Mouse (Mus musculus): ENCODE measurements around the gene Nsun7. TPM values are rescaled to one million over a fixed set of nuclear protein-coding genes. Genes with fewer than 3 reads are reported as not detected.

Gene Nsun7
- 1.3 and 1.5 TPM in 2 replicates for polyA plus RNA-seq (2012; rRNA removed)

- TF ChIP-seq CTCF (IDR thresholded peaks at IDR 0.05; ENCODE audit: insufficient read depth, low read length) (no peak), POLR2A (IDR thresholded peaks at IDR 0.05; ENCODE audit: borderline replicate concordance, extremely low read depth, low read depth, low read length) (no peak)
- WGBS = 2% methylated on average over 44 of the region's 44 CpGs
Measured at GRCm38 (mm10) chr5:66259756-66260448, at the start of gene Nsun7. Gene Nsun7 (plus strand): TSS chr5:66259897.

DNA sequence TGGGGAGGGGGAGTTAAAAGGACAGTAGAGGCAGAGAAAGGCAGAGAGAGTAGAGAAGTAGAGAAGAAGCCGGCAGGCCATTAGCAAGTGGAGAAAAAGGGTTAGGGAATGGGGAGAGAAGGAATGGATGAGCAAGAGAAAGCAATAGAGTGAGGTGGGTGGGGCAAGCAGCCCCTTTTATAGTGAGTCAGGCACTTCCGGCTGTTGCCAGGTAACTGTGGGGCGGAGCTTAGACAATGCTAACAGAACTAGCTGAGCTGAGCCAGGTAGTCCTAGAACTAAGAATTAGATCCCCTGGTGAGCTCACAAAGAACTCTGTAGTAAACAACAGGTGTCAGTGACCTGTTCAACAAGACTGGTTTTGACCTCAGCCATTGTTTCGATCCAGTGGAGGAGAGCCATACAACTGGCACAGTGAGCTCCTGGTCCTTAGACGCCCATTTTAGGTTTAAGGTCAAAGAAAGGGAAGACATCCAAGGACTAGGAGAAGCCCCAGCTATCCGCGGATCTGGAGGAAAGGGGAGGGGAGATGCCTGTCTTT is 45.2 kb upstream of the Nsun7 start:
- H3K4me3 ChIP-seq (replicated peaks; ENCODE audit: extremely low read depth, low read depth, low read length) = no peak overlapping the region
- H3K4me1 ChIP-seq (ENCODE audit: control insufficient read depth, insufficient read depth, low read length) = no peaks in the 10 kb centered on the region
- WGBS = 68% methylated on average over 7 of the region's 7 CpGs
- no peak for DNase-seq
- no peak for TF ChIP-seq CTCF (IDR thresholded peaks at IDR 0.05; ENCODE audit: insufficient read depth, low read length)
- no peak for TF ChIP-seq POLR2A (IDR thresholded peaks at IDR 0.05; ENCODE audit: borderline replicate concordance, extremely low read depth, low read depth, low read length)

More at GRCm38 (mm10) chr5:66259756-66260448, at the start of gene Nsun7:
- peaks cover 6% of the 10 kb centered on the region for H3K4me1 ChIP-seq (ENCODE audit: control insufficient read depth, insufficient read depth, low read length)
- DNase-seq = peak; percentile 88
- H3K4me3 ChIP-seq (replicated peaks; ENCODE audit: extremely low read depth, low read depth, low read length) = peak within 1 kb of the TSS; percentile 83

DNA sequence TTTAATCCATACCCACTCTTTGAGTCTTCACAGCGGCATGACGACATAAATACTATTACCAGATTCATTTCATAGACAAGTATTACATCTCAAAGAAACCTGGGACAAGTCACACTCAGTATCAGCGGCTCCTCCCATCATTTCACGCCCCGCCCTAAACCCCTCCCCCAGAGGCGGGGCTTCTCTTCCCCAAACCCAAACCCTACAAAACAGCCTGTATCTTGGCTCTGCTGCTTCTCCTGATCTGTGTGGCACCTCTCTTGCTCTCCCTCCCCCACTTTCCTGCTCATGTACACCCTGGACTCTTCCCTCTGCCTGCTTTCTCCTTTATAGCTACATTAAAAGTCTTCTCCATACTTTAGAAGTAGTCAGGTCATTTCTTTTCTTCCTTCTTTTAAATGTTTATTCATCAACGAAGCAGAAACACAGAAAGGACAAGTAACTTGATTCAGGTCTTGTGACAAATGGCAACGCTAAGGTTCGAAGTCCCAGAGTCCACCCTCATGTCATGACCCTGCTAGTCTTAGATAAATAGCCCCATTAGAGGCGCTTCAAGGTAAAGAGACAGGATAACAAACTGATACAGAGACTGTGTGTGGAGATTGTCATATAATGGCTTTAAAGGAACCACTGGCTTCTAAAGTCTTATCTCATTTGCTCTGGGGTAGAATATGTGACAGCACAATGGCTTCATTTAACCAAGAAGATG is 44.0 kb upstream of the Nsun7 start:
- WGBS = 59% methylated on average over 10 of the region's 10 CpGs
- no peak overlapping the region for H3K4me3 ChIP-seq (replicated peaks; ENCODE audit: extremely low read depth, low read depth, low read length)
- no peak for TF ChIP-seq CTCF (IDR thresholded peaks at IDR 0.05; ENCODE audit: insufficient read depth, low read length)
- no peak for TF ChIP-seq POLR2A (IDR thresholded peaks at IDR 0.05; ENCODE audit: borderline replicate concordance, extremely low read depth, low read depth, low read length)
- no peaks in the 10 kb centered on the region for H3K4me1 ChIP-seq (ENCODE audit: control insufficient read depth, insufficient read depth, low read length)
- no peak for DNase-seq

GRCm38 (mm10) chr5:66219692-66220091 is 40.0 kb upstream of the Nsun7 start:
- Histone ChIP-seq H3K4me3 (replicated peaks; ENCODE audit: extremely low read depth, low read depth, low read length) (no peak overlapping the region), H3K4me1 (ENCODE audit: control insufficient read depth, insufficient read depth, low read length) (no peaks in the 10 kb centered on the region)
- 39% methylated on average over 6 of the region's 6 CpGs for WGBS
- no peak for DNase-seq
- TF ChIP-seq CTCF (IDR thresholded peaks at IDR 0.05; ENCODE audit: insufficient read depth, low read length) (no peak), POLR2A (IDR thresholded peaks at IDR 0.05; ENCODE audit: borderline replicate concordance, extremely low read depth, low read depth, low read length) (no peak)

GRCm38 (mm10) chr5:66220620-66221019 is 39.1 kb upstream of the Nsun7 start:
- TF ChIP-seq POLR2A (IDR thresholded peaks at IDR 0.05; ENCODE audit: borderline replicate concordance, extremely low read depth, low read depth, low read length) (no peak), CTCF (IDR thresholded peaks at IDR 0.05; ENCODE audit: insufficient read depth, low read length) (no peak)
- DNase-seq = no peak
- Histone ChIP-seq H3K4me1 (ENCODE audit: control insufficient read depth, insufficient read depth, low read length) (no peaks in the 10 kb centered on the region), H3K4me3 (replicated peaks; ENCODE audit: extremely low read depth, low read depth, low read length) (no peak overlapping the region)
- WGBS = 79% methylated on average over 9 of the region's 9 CpGs

DNA sequence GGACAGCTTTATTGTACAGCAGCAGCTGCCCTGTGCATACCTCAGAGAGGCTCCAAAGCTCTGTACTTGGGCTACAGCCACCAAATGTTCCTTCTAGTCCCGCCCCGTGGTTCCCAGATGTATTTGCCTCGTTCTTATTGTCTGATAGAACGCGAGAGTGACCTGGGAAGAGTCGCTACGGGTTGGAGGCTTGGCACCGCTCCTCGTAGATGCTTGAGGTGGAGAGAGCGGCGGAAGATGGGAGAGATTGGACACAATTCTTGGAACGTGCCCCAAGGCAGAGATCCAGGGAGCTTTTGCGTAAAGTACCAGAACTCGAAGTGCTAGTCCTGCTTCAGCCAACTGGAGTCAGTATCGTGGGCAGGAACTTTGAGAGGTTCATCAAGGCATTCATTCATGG is 36.8 kb upstream of the Nsun7 start:
- WGBS = 80% methylated on average over 15 of the region's 15 CpGs
- H3K4me1 ChIP-seq (ENCODE audit: control insufficient read depth, insufficient read depth, low read length) = no peaks in the 10 kb centered on the region
- no peak overlapping the region for H3K4me3 ChIP-seq (replicated peaks; ENCODE audit: extremely low read depth, low read depth, low read length)
- TF ChIP-seq CTCF (IDR thresholded peaks at IDR 0.05; ENCODE audit: insufficient read depth, low read length) (no peak), POLR2A (IDR thresholded peaks at IDR 0.05; ENCODE audit: borderline replicate concordance, extremely low read depth, low read depth, low read length) (no peak)
- DNase-seq = no peak

DNA sequence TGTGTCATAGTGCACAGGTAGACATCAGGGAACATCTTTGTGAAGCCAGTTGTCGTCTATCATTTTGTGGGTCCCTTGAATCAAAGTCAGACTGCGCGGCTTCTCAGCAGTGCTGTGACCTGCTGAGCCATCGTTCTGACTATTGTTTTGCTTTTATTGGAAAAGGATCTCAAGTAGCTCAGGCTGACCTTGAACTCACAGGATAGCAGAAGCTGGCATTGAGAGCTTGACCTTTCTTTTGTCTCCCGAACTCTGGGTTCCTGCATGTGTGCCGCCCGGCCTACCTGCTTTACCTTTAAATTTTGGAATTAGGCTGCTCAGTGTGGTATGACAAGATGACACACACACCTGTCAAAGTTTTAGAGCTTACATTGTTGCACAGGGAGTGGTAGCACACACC is 33.2 kb upstream of the Nsun7 start:
- Histone ChIP-seq H3K4me1 (ENCODE audit: control insufficient read depth, insufficient read depth, low read length) (no peaks in the 10 kb centered on the region), H3K4me3 (replicated peaks; ENCODE audit: extremely low read depth, low read depth, low read length) (no peak overlapping the region)
- 90% methylated on average over 7 of the region's 7 CpGs for WGBS
- DNase-seq = no peak
- no peak for TF ChIP-seq POLR2A (IDR thresholded peaks at IDR 0.05; ENCODE audit: borderline replicate concordance, extremely low read depth, low read depth, low read length)
- TF ChIP-seq CTCF (IDR thresholded peaks at IDR 0.05; ENCODE audit: insufficient read depth, low read length) = no peak

- 54% methylated on average over 8 of the region's 8 CpGs for WGBS
- no peak for TF ChIP-seq POLR2A (IDR thresholded peaks at IDR 0.05; ENCODE audit: borderline replicate concordance, extremely low read depth, low read depth, low read length)
- TF ChIP-seq CTCF (IDR thresholded peaks at IDR 0.05; ENCODE audit: insufficient read depth, low read length) = no peak
Measured at GRCm38 (mm10) chr5:66231660-66232269, 27.9 kb upstream of the Nsun7 start.

DNA sequence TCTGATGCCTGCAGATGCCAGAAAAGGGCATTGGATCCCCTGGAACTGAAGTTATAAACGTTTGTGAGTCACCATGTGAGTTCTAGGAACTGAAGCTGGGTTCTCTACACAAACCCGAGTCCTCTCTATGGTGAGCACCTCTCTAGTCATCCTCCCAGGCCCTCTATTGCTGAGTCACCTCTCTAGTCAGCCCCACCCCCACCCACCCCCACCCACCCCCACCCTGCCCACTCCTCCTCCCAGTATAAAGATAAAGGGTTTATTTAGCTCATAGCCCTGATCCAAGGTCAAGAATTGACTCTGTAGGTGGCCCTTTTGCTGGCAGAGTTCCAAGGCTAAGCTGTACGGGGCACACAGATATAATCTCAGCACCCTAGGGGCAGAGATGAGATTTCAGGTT is 27.2 kb upstream of the Nsun7 start:
- no peak for DNase-seq
- no peak for TF ChIP-seq CTCF (IDR thresholded peaks at IDR 0.05; ENCODE audit: insufficient read depth, low read length)
- TF ChIP-seq POLR2A (IDR thresholded peaks at IDR 0.05; ENCODE audit: borderline replicate concordance, extremely low read depth, low read depth, low read length) = no peak
- Histone ChIP-seq H3K4me3 (replicated peaks; ENCODE audit: extremely low read depth, low read depth, low read length) (no peak overlapping the region), H3K4me1 (ENCODE audit: control insufficient read depth, insufficient read depth, low read length) (no peaks in the 10 kb centered on the region)
- 23% methylated on average over 3 of the region's 3 CpGs for WGBS

More at GRCm38 (mm10) chr5:66231660-66232269, 27.9 kb upstream of the Nsun7 start:
- no peak for DNase-seq
- no peaks in the 10 kb centered on the region for H3K4me1 ChIP-seq (ENCODE audit: control insufficient read depth, insufficient read depth, low read length)
- no peak overlapping the region for H3K4me3 ChIP-seq (replicated peaks; ENCODE audit: extremely low read depth, low read depth, low read length)
